In genomic region chr3:67877253-67877652, GRCm38 (mm10) we compare ENCODE assay signal across 40 mouse cellular contexts. TPM values are rescaled to one million over a fixed set of nuclear protein-coding genes. Genes with fewer than 3 reads are reported as not detected.
"Had no signal": no experiment of that assay in that cellular context is flagged by ENCODE, and none has a peak within 500 bp of the region (broad histone marks: within the 10 kb centered on the region; RNA-seq: fewer than 3 reads in every experiment).

No protein-coding gene starts in this region.

- DNase-seq: left cerebral cortex, postnatal 4 days; liver; liver, embryonic 13.5 days; liver, postnatal 0 days; lung, adult 18-20 months; lung, adult 2 months; lung, embryonic 14.5 days; lung, postnatal 10 days; lung, postnatal 14 days; lung, postnatal 36 days; lung, postnatal 4 days; midbrain, embryonic 14.5 days had no signal

- H3K36me3 ChIP-seq: limb, embryonic 10.5 days; limb, embryonic 12.5 days; limb, embryonic 13.5 days; limb, embryonic 15.5 days; liver, embryonic 12.5 days; liver, embryonic 13.5 days; liver, embryonic 15.5 days; lung, embryonic 15.5 days; midbrain, embryonic 10.5 days; midbrain, embryonic 12.5 days; midbrain, embryonic 13.5 days; midbrain, embryonic 15.5 days; neural tube, embryonic 12.5 days had no signal

- H3K9me3 ChIP-seq: limb, embryonic 10.5 days; limb, embryonic 12.5 days; limb, embryonic 13.5 days; limb, embryonic 15.5 days; liver, embryonic 12.5 days; liver, embryonic 13.5 days; liver, embryonic 15.5 days; lung, embryonic 15.5 days; midbrain, embryonic 10.5 days; midbrain, embryonic 12.5 days; midbrain, embryonic 13.5 days; midbrain, embryonic 15.5 days; neural tube, embryonic 12.5 days had no signal

- H3K4me3 ChIP-seq: limb, embryonic 10.5 days; limb, embryonic 12.5 days; limb, embryonic 13.5 days; limb, embryonic 15.5 days; liver, embryonic 12.5 days; liver, embryonic 13.5 days; liver, embryonic 15.5 days; lung, embryonic 15.5 days; megakaryocyte, embryonic 14.5 days; midbrain, embryonic 10.5 days; midbrain, embryonic 12.5 days; midbrain, embryonic 13.5 days; midbrain, embryonic 15.5 days; myocyte; neural tube, embryonic 12.5 days had no signal

- H3K9ac ChIP-seq: limb, embryonic 12.5 days; limb, embryonic 13.5 days; limb, embryonic 15.5 days; liver, embryonic 12.5 days; liver, embryonic 13.5 days; liver, embryonic 14.5 days; liver, embryonic 15.5 days; liver, postnatal 0 days; lung, embryonic 14.5 days; lung, embryonic 15.5 days; midbrain, embryonic 12.5 days; midbrain, embryonic 13.5 days; midbrain, embryonic 15.5 days; neural tube, embryonic 12.5 days had no signal

- H3K4me1 ChIP-seq: limb, embryonic 10.5 days; limb, embryonic 12.5 days; limb, embryonic 13.5 days; limb, embryonic 15.5 days; liver, embryonic 12.5 days; liver, embryonic 13.5 days; liver, embryonic 15.5 days; lung, embryonic 15.5 days; megakaryocyte, embryonic 14.5 days; midbrain, embryonic 10.5 days; midbrain, embryonic 12.5 days; midbrain, embryonic 13.5 days; midbrain, embryonic 15.5 days; neural tube, embryonic 12.5 days had no signal

- H3K4me2 ChIP-seq: limb, embryonic 12.5 days; limb, embryonic 13.5 days; limb, embryonic 15.5 days; liver, embryonic 11.5 days; liver, embryonic 12.5 days; liver, embryonic 13.5 days; liver, embryonic 15.5 days; lung, embryonic 14.5 days; lung, embryonic 15.5 days; midbrain, embryonic 11.5 days; midbrain, embryonic 12.5 days; midbrain, embryonic 13.5 days; midbrain, embryonic 15.5 days; neural tube, embryonic 12.5 days had no signal

- H3K27ac ChIP-seq: limb, embryonic 10.5 days; limb, embryonic 12.5 days; limb, embryonic 13.5 days; limb, embryonic 15.5 days; liver, embryonic 12.5 days; liver, embryonic 13.5 days; liver, embryonic 14.5 days; liver, embryonic 15.5 days; lung, embryonic 15.5 days; macrophage; midbrain, embryonic 10.5 days; midbrain, embryonic 12.5 days; midbrain, embryonic 13.5 days; midbrain, embryonic 15.5 days; neural tube, embryonic 12.5 days had no signal

- H3K27me3 ChIP-seq: limb, embryonic 12.5 days; limb, embryonic 15.5 days; liver, embryonic 12.5 days; liver, embryonic 13.5 days; liver, embryonic 15.5 days; lung, embryonic 15.5 days; megakaryocyte, embryonic 14.5 days; midbrain, embryonic 12.5 days; midbrain, embryonic 13.5 days; midbrain, embryonic 15.5 days; neural tube, embryonic 12.5 days had no signal

RNA-seq across cellular contexts. Expression of gene Iqcj, which starts 14.8 kb away (rescaled TPM):
- total RNA-seq: liver, adult 2 months; megakaryocyte progenitor cell, adult 5-6 weeks; megakaryocyte, adult 5-6 weeks; megakaryocyte-erythroid progenitor cell, adult 5-6 weeks; monocyte, adult 5-6 weeks had no signal
- polyA plus RNA-seq: limb, embryonic 10.5 days; limb, embryonic 12.5 days; limb, embryonic 14.5 days; liver, adult 2 months; liver, embryonic 11.5 days; liver, embryonic 12.5 days; liver, embryonic 13.5 days; liver, embryonic 14.5 days; liver, embryonic 15.5 days; liver, embryonic 16.5 days; liver, postnatal 0 days; lung, adult 2 months; lung, embryonic 14.5 days; lung, embryonic 15.5 days; lung, embryonic 16.5 days; lung, postnatal 0 days; macrophage; myocyte; neural tube, embryonic 11.5 days had no signal

RNA-seq across cellular contexts. Expression of gene Iqschfp, which starts 14.8 kb away (rescaled TPM):
- total RNA-seq: liver, adult 2 months; megakaryocyte progenitor cell, adult 5-6 weeks; megakaryocyte, adult 5-6 weeks; megakaryocyte-erythroid progenitor cell, adult 5-6 weeks; monocyte, adult 5-6 weeks had no signal
- polyA plus RNA-seq: limb, embryonic 10.5 days; limb, embryonic 13.5 days; liver, adult 2 months; liver, embryonic 11.5 days; liver, embryonic 12.5 days; liver, embryonic 13.5 days; liver, embryonic 14.5 days; liver, embryonic 15.5 days; liver, embryonic 16.5 days; liver, postnatal 0 days; lung, adult 2 months; lung, embryonic 14.5 days; lung, embryonic 15.5 days; lung, embryonic 16.5 days; lung, postnatal 0 days; macrophage; myocyte had no signal
